Mouse (Mus musculus) E14TG2a.4 (cell line): ENCODE measurements around the gene Zbtb20.

Experiments used
- CTCF ChIP-seq: conservative IDR thresholded peaks from 2 replicates; pipeline ENCODE4 v1.5.1; 2014; ENCODE audit warnings: low read length
- NANOG ChIP-seq: IDR thresholded peaks from 2 replicates; pipeline ENCODE4 v1.6.1; 2014; ENCODE audit warnings: borderline replicate concordance, low read length, mixed read lengths

- TF ChIP-seq CTCF (no peak), NANOG (no peak)
These were observed 220.4 kb downstream of the Zbtb20 start for GRCm38 (mm10) chr16:43096040-43096439.
